Mouse (Mus musculus): Measurements from ENCODE around the gene Acta1. TPM values are rescaled to one million over a fixed set of nuclear protein-coding genes. Genes with fewer than 3 reads are reported as not detected.

Acta1 gene
- total RNA-seq (2015; ENCODE audit: low replicate concordance) = 1.9 and 5.4 TPM in 2 replicates
- total RNA-seq (2017; ENCODE audit: low replicate concordance) = 0.70 and 0.94 TPM in 2 replicates

DNA sequence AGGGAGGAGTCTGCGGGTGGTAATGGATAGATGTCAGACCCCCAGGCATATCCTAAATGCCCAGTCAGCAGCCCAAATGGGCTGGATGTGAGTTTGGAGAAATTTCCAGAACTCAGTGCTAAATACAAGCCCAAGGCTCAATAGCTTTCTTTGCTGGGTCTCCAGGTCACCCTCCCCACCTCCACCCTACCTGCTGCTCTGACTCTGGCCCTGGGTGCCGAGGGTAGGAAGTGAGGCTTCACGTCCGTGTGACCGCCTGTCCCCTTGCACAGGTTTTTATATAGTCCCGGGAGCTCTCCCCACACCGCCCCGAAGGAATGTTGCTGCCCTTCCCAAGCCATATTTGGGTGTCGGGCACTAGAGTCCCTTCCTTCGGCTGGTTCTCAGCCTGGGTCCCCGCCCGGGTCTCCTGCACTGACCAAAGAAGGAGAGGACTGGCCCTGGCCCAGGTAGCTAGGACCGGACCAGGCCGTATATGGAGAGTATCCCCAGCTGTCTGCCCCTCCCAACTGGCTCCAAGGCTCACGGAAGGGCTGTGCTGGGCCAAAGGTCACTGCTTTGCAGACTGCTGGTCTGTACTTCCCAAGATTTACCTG, at the start of gene Acta1:
Gene Acta1, minus strand, starts transcription at position 250 of the 596 bp plus-strand sequence.
- no peak for ATAC-seq (replicated peaks; ENCODE audit: low FRiP score, poor library complexity, severe bottlenecking)

DNA sequence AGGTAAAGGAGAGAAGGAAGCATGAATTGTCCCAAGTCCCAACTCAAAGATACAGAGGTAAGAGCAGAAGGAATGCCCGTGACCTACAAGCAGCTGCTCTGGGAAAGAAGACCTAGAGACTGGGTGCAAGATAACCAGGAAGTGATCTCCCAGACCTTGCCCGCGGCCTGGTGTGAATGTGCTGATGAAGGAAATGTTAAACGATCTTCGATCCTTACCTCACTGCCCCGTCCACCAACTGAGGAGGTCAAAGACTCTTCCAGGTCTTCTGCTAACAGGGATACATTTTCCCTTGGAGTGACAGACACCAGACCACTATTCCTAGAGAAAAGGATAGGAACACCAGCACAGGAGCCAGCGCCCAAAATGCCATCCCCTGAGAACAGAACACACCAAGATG, 34.5 kb upstream of the Acta1 start:
- ATAC-seq (replicated peaks; ENCODE audit: low FRiP score, poor library complexity, severe bottlenecking) = no peak

- ATAC-seq (replicated peaks; ENCODE audit: low FRiP score, poor library complexity, severe bottlenecking) = no peak
Observed at GRCm38 (mm10) chr8:123925671-123926070, 31.1 kb upstream of the Acta1 start.

DNA sequence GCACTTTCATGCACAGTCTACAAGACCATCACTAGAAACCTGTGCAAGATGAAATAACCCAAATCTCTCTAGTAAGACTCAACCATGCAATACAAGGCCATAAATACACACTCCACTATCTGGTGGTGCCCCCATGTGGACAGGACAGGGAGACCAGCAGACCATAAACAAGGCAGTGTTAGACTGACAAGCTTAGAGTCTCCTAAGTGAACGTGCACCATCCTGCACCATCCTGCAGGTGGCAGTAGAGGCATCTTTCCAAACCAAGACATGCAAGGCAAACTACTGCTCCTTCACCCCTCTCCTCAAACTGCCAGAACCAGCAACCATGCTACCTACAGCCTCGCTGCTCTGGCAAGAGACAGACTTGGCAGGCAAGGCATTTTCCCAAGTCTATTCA, 30.2 kb upstream of the Acta1 start:
- peak; percentile 86 for ATAC-seq (replicated peaks; ENCODE audit: low FRiP score, poor library complexity, severe bottlenecking)

DNA sequence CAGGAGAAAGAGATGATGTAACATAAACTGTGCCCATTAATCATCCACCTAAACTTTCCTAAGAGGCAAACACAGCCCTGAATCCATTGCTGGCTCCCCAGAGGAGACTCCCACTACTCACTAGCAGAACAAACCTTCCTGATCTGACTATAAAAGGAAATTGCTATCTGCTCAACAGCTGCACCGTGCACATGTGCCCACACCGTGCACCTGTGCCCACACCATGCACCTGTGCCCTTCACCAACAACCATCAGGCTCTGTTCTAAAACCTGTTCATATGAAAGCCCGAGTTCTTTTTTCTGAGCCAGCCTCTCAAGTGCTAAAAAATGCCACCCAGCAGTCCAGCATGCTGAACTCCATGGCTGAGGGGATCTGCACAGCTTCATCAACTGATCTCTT, 20.1 kb upstream of the Acta1 start:
- ATAC-seq (replicated peaks; ENCODE audit: low FRiP score, poor library complexity, severe bottlenecking) = no peak

DNA sequence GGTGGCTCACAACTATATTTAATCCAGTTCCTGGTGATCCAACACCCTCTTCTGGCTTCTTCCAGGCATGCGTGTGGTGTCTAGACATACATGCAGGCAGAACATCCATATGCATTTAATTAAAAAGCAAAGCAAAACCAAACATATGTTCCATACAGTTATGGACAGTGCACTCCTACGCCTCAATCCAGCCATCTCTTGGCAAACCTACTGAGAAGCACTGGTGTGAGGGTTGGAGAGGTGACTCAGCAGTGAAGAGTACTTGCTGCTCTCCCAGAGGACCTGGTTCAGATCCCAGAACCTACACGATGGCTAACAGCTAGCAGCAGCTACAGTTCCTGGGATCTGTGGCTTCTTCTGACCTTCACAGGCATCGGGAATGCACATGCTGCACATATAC, 17.7 kb upstream of the Acta1 start:
- ATAC-seq (replicated peaks; ENCODE audit: low FRiP score, poor library complexity, severe bottlenecking) = no peak

DNA sequence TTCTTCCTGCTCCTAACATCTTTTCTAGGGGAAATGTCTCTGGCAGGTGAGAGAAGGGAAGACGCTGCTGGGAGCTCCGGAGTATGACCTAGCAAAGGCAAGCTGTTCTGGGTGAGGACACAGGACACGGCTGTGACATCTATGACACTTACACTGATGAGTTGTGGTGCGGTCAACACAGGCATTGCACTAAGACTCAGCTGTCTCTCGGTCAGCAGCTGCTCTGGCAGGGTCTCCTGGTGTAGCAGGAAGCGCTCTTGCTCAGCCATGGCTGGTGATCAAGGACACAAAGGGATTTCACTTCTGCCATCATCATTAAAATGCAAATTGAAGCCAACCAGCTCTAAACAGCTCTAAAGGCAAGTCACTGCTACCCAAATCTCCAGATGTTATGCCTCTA, 13.1 kb upstream of the Acta1 start:
- ATAC-seq (replicated peaks; ENCODE audit: low FRiP score, poor library complexity, severe bottlenecking) = no peak

DNA sequence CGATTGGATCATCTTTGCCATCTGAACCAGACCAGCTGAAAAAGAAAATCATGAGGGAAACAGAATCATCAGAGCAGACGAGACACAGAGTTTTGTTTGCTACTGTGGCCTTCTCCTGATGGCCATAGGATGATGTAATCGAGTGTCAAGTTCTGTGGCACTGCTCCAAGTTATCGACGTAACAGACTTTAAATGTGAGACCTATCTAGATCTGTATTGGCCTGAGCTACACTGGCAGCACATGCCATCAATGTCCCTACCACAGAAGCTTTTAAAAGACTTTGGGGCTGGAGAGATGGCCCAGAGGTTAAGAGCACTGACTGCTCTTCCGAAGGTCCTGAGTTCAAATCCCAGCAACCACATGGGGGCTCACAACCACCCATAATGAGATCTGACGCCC, 8.1 kb upstream of the Acta1 start:
- ATAC-seq (replicated peaks; ENCODE audit: low FRiP score, poor library complexity, severe bottlenecking) = no peak

DNA sequence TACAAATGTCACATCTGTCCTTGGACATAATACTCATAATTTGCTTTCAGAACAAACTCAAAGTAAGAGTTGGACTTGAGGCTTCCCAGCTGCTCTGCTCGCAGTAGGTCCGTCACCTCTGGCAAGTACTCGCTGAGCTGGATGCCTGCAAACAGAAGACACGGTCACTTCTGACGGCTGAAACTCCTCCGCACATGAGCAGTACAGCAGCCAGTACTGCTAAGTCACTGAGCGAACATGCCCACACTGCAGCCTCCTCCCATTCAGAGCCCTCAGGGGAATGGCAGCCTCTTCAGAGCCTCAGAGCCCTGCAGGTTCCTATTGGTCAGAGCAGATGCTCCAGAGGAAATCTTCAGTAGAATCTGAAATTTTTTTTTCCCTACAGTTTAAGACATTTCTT, 4.8 kb upstream of the Acta1 start:
- no peak for ATAC-seq (replicated peaks; ENCODE audit: low FRiP score, poor library complexity, severe bottlenecking)

GRCm38 (mm10) chr8:123898576-123898975, 4.0 kb upstream of the Acta1 start:
- no peak for ATAC-seq (replicated peaks; ENCODE audit: low FRiP score, poor library complexity, severe bottlenecking)

- no peak for ATAC-seq (replicated peaks; ENCODE audit: low FRiP score, poor library complexity, severe bottlenecking)
Observed at GRCm38 (mm10) chr8:123896774-123897173, 2.2 kb upstream of the Acta1 start.

- no peak for ATAC-seq (replicated peaks; ENCODE audit: low FRiP score, poor library complexity, severe bottlenecking)
Observed at GRCm38 (mm10) chr8:123896366-123896761, 1.8 kb upstream of the Acta1 start.

DNA sequence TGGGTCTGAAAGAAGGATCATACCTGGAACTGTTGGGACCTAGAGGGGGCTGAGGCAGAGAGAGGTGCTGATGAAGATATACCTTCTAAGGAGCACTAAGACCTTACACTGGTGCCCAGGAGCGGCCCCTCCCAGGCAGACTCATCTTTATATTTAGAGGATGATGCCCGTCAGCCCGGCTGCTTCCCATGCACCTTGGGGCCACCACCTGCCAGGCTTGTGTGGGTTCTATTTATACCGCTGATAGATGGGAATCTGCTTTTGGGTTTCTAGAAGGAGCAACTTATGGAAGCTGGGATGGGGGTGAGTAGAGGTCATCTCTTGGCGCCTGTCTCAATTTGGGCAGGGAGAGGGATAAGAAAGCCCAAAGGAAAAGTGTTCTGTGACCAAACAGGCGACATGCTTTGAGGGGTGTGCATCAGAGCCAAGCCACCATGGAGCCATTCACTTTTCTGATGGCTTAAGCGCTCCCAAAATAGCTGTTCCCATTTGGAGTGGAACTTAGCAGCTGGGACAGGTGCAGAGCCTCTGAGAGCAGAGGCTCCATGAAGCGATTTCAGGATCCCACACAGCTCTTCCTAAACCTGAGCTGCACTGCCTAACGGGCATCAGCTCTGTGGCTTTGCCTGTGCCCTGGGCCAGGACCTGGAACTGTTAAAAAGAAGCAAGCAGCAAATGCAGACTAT, 1.3 kb upstream of the Acta1 start:
- ATAC-seq (replicated peaks; ENCODE audit: low FRiP score, poor library complexity, severe bottlenecking) = no peak

DNA sequence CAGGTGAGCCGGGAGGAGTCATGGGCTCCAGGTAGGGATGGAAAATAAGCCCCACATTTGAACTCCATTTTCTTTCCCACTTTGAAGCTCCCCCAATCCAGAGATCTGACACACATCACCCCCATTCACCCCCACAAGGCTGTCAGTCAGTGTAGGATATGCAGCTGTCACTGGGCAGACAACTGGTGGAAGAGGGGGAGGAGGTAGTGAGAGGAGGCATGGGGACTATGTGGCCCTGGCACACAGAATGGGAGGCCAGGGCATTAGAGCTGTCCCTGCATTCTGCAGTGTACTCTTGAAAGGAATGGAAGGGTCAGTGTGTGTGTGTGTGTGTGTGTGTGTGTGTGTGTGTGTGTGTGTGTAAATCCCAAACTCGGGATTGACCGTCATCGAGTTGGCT, 679 bp upstream of the Acta1 start:
- ATAC-seq (replicated peaks; ENCODE audit: low FRiP score, poor library complexity, severe bottlenecking) = no peak

- no peak for ATAC-seq (replicated peaks; ENCODE audit: low FRiP score, poor library complexity, severe bottlenecking)
Observed at GRCm38 (mm10) chr8:123893413-123893812, 1.1 kb downstream of the Acta1 start.

DNA sequence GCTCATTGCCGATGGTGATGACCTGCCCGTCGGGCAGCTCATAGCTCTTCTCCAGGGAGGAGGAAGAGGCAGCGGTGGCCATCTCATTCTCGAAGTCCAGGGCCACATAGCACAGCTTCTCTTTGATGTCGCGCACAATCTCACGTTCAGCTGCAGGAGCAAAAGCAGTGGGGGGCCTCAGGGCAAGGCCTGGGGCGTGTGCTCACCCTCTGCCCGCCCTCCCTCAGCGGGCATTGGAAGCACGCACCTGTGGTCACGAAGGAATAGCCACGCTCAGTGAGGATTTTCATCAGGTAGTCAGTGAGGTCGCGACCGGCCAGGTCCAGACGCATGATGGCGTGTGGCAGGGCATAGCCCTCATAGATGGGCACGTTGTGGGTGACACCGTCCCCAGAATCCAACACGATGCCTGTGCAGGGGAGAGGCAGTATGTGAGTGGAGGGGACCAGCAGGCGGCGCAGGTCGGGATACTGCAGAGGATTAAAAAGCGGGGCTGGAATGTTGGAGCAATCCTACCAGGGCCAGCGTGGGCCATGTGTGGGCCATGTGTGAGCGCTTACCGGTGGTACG, 1.9 kb downstream of the Acta1 start:
- ATAC-seq (replicated peaks; ENCODE audit: low FRiP score, poor library complexity, severe bottlenecking) = 0 out of 2 replicates have a peak, but pooled peaks have one; percentile 9

GRCm38 (mm10) chr8:123891883-123892585, 2.5 kb downstream of the Acta1 start:
- no peak for ATAC-seq (replicated peaks; ENCODE audit: low FRiP score, poor library complexity, severe bottlenecking)

DNA sequence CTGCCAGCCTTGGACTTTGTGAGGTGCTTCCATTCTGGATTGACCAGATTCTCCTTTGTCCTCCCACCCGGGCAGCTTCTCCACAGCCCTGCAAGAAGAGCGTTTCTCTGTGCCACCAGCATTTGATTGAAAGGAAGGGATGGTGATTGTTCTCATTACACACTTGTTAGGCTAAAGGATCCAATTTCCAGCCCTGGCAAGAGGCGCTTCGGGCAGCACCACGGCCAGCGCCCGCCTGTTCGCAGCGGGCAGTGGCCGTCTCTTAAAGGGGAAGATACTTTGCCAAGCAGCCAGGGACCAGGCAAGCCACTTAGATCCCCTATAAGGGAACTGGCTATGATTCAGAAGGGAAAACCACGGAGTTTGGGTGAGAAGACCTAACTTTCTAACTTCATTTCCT, 3.3 kb downstream of the Acta1 start:
- ATAC-seq (replicated peaks; ENCODE audit: low FRiP score, poor library complexity, severe bottlenecking) = no peak

GRCm38 (mm10) chr8:123889797-123890196, 4.8 kb downstream of the Acta1 start:
- ATAC-seq (replicated peaks; ENCODE audit: low FRiP score, poor library complexity, severe bottlenecking) = no peak

DNA sequence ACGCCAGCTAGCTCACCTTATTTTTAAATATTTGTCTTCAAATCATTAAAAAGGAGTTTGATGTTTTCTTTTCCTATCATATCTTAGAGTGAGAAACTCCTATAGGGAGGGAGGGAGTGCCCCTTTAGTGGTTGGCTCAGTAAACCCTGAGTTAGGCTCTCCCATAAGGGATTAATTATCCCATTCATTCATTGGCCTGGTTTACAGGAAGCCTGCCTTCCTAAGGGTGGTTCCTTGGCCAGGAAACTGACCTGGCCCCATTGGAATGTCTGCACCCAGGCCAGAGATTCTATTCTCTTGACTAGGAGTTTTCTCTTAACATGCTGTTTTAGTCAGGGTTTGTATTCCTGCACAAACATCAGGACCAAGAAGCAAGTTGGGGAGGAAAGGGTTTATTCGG, 6.6 kb downstream of the Acta1 start:
- no peak for ATAC-seq (replicated peaks; ENCODE audit: low FRiP score, poor library complexity, severe bottlenecking)

- no peak for ATAC-seq (replicated peaks; ENCODE audit: low FRiP score, poor library complexity, severe bottlenecking)
Observed at GRCm38 (mm10) chr8:123887163-123887562, 7.4 kb downstream of the Acta1 start.
